Mouse (Mus musculus): ENCODE measurements around the gene Mgst2.

- TF ChIP-seq CTCF (conservative IDR thresholded peaks at IDR 0.05; ENCODE audit: low read length): no peak
- TF ChIP-seq NANOG (IDR thresholded peaks at IDR 0.05; ENCODE audit: borderline replicate concordance, low read length): no peak
Observed at GRCm38 (mm10) chr3:51649986-51650385, 10.2 kb upstream of the Mgst2 start.

Data from E14TG2a.4 (cell line).